Mouse (Mus musculus) kidney, adult 11 months (tissue): ENCODE measurements at regions not wholly inside any gene's neighbourhood (a gene's known extent, or its start where the extent isn't known, plus 50 kb on each side); places are given as distances from the start of the nearest gene placed in this dataset.
"Not testable (repeated sequence)": the region's sequence is repeated elsewhere in the genome, so short reads cannot be mapped to it uniquely, and the experiment has no call there.

ENCODE experiments used
- DNase-seq: peaks from one replicate; pipeline ENCODE4 v3.0.0; 2022

DNA sequence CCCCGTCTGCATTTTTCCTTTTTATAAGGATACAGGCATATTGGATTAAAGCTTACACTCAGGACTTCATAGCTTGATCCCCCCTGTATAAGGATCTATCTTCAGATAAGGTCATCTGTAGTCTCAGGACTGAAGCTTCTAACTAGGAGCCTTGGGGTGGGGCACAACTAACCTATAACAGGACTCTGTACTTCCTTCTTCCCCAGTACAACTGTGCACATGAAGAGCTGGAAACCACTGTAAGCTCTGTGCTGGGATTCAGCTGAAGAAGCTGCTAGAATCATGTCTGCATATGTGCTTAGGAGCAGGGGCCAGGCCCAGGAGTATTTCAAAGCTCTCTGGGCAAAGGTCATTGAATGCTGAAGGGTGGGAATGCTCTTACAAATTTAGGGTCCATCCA, 137.9 kb downstream of the Tcp10c start:
- not testable (repeated sequence) for DNase-seq

DNA sequence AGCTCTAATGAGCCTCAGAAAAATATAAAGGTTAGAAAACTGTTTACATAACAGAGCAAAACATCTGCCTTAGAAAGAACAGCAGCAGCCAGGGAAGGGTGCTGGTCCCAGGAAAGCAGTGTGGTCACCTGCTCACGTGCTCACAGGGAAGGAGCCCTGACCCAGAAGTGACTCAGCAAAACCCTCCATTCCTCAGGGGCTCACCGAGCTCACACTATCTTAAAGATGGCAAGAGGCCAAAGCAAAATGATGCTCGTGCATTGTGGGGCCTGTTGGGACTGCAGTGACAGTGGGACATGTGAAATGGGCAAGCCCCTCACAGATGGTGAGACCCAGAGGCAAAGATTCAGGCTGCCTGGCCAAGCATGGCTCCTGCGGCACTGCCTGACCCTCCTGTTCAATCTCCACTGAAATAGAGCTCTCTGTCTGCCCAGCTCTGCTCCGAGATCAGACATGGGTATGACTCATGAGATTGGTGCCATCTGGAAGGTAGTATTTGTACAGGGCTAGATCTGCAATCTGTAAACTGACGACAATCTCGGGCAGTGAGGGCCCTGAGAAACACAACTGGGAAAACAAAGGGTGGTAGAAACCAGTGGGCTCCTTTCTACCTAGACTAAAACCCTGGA, 138.4 kb downstream of the Tcp10c start:
- DNase-seq: not testable (repeated sequence)

GRCm38 (mm10) chr17:13493866-13494265, 139.5 kb downstream of the Tcp10c start:
- DNase-seq: not testable (repeated sequence)

GRCm38 (mm10) chr17:13494475-13494874, 140.1 kb downstream of the Tcp10c start:
- not testable (repeated sequence) for DNase-seq

- DNase-seq: not testable (repeated sequence)
These were observed 150.0 kb downstream of the Tcp10c start for GRCm38 (mm10) chr17:13504365-13504764.

DNA sequence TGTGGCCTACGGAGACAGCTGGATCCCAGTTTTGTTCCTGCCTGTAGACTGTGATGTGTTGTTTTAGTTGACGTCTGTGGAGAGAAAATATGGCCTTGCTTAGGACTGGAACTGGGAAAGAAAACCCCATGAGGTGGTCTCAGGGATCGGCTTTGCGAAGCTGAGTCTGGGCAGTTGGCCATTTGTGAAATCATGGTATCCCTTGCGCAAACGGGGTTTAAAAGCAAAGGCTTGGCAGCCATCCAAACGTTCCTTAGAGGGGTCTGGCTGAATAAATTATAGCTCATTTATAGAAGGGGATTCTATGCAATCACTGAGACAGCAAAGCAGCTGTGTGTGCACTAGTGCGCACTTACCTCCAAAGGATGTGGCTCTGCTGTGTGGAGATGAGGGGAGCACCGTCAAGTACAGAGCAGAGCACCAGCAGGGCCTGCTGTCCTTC, 150.5 kb downstream of the Tcp10c start:
- not testable (repeated sequence) for DNase-seq

- DNase-seq: not testable (repeated sequence)
These were observed 153.2 kb downstream of the Tcp10c start for GRCm38 (mm10) chr17:13507397-13508063.

DNA sequence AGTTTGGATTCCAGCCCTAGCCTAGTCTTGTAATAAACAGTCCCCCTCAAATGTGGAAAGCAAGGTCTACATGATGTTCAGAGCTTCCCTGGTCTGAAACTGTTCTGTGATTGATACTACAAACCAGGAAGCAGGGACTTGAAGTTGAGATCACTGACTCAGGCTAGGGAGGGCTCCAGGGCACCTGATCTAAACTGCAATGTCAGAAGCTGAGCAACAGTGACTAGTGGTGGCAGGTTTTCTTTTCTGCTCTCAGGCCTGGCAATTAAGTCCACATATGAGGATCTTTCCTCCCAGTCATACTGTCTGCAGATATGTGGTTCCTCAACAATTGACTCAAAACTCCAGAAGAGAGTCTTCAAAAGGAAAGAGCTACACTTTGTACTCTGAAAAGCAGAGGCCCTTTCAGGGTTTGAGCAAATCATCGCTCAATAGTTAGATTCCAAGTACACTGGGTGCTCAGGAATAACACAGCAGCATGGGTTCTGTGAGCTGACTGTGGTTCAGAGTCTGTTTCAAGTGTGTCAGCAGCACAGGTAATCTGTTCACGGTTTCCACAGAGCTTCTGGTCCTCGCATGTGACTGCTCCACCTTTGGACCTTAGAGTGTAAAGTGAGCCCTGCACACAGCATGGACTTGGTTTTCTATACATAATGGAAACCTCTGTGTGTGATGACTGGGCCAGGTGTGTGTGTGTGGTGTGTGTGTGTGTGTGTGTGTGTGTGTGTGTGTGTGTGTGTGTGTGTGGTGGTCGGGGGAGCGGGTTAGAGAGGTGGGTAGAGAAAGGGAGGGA, 165.2 kb downstream of the Tcp10c start:
- not testable (repeated sequence) for DNase-seq

DNA sequence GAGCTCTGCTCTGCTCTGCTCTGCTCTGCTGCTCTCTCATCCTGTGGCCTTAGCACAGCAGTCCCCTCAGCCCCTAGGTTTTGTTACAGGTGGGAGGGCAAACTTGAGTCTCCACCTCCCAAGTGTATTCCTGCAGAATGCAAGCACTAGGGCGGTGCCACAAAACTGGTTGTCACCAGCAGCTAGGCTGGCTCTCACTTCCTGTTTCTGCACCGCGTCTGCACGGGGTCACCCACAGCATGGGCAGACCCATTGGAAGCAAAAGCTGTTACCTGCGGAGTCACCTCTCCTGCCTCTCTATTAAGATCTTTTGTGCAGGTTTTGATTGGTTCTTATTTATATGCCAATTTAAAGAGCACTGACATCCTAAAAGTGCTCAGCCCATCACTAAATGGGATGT, 178.2 kb downstream of the Tcp10c start:
- DNase-seq: not testable (repeated sequence)

GRCm38 (mm10) chr17:13540446-13541241, 186.3 kb downstream of the Tcp10c start:
- no peak for DNase-seq

DNA sequence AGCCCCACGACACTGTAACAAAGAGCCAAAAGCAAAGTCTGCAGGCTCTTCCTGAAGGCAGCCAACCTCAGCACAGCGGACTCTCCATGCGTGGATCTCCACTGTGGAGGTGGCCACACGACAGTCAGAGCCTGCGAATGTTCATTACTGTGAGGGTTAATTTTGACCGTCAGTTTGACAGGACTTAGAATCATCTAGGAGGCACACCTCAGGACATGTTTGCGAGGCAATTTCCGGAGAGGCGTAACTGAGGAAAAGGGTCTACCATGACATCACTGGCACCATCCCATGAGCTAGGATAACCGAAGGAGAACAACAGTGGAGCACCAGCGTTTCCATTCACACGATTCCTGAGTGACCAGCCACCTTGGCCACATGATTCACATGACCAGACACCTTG, 186.9 kb downstream of the Tcp10c start:
- no peak for DNase-seq

- DNase-seq: no peak
These were observed 187.9 kb downstream of the Tcp10c start for GRCm38 (mm10) chr17:13542261-13542660.

- no peak for DNase-seq
These were observed 188.5 kb downstream of the Tcp10c start for GRCm38 (mm10) chr17:13542856-13543255.

GRCm38 (mm10) chr17:13544036-13544795, 189.8 kb downstream of the Tcp10c start:
- DNase-seq: no peak

GRCm38 (mm10) chr17:13546249-13546648, 191.9 kb downstream of the Tcp10c start:
- no peak for DNase-seq

DNA sequence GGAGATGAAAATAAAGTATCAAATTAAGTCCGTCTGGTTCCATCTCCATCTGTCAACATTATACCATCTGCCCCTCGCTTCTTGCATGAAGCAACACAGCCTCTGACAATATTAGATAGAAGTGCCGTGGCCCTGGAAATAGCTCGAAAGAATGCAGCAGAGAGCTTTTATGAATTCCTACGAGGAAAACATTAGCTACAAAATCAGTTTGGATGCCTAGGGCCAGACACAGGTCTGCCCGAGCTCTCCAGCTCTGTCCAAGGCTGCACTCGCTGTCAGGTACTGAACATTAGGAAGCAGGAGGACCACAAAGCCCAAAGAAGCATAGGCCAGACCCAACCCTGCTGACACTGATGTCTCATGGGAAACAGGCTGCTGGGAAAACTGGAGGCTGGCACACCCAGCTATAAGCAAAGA, 192.3 kb downstream of the Tcp10c start:
- DNase-seq: no peak

GRCm38 (mm10) chr17:13547657-13548360, 193.4 kb downstream of the Tcp10c start:
- peak; percentile 77 for DNase-seq

DNA sequence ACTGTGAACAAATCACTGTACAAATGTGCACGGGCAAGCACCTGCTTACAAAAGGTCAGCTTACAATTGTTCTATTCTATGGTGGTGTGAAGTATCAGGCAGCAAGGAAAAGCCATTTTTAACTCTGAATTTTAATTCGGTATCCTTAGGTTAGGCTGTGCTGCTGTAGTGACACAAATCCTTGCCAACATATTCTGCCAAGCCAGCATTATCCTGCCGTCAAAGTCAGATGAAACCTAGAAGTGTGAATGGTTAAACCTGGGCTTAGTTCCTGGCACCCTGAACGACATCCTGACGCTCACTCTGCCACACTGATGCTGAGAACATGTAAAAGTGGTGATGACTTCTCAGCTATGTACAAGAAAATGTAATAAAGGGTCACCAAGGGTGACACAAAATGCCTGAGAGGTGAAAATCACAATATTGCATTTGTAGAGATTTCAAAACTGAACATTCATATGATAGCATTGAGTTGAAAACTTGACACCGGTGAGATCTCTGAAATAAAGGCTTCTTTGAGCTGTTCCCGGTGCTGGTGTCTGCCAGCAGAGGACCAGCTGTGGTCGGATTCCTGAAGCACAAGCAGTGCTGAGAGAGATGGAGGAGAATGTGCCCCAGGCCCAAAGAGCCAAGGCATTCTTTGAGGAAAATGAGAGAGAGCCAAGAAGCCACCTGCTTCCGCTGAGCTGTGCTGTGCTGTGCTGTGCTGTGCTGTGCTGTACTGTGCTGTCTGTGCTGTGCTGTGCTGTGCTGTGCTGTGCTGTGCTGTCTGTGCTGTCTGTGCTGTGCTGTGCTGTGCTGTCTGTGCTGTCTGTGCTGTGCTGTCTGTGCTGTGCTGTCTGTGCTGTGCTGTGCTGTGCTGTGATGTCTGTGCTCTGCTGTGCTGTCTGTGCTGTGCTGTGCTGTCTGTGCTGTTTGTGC, 195.9 kb downstream of the Tcp10c start:
- no peak for DNase-seq

DNA sequence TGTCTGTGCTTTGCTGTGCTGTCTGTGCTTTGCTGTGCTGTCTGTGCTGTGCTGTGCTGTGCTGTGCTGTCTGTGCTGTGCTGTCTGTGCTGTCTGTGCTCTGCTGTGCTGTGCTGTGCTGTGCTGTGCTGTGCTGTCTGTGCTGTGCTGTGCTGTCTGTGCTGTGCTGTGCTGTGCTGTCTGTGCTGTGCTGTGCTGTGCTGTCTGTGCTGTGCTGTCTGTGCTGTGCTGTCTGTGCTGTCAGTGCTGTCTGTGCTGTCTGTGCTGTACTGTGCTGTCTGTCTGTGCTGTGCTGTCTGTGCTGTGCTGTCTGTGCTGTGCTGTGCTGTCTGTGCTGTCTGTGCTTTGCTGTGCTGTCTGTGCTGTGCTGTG, 196.5 kb downstream of the Tcp10c start:
- DNase-seq: not testable (repeated sequence)

DNA sequence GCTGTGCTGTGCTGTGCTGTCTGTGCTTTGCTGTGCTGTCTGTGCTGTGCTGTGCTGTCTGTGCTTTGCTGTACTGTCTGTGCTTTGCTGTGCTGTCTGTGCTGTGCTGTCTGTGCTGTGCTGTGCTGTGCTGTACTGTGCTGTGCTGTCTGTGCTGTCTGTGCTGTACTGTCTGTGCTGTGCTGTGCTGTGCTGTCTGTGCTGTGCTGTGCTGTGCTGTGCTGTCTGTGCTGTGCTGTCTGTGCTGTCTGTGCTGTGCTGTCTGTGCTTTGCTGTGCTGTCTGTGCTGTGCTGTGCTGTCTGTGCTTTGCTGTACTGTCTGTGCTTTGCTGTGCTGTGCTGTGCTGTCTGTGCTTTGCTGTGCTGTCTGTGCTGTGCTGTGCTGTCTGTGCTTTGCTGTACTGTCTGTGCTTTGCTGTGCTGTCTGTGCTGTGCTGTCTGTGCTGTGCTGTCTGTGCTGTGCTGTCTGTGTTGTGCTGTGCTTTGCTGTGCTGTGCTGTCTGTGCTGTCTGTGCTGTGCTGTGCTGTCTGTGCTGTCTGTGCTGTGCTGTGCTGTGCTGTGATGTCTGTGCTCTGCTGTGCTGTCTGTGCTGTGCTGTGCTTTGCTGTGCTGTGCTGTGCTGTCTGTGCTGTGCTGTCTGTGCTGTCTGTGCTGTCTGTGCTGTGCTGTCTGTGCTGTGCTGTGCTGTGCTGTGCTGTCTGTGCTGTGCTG, 197.5 kb downstream of the Tcp10c start:
- not testable (repeated sequence) for DNase-seq
